Mouse (Mus musculus) heart, embryonic 13.5 days (tissue): ENCODE measurements around the gene Faxc. TPM values are rescaled to one million over a fixed set of nuclear protein-coding genes. Genes with fewer than 3 reads are reported as not detected.

Experiments used
- ATAC-seq: fragments of 200-750 bp; cut with Nextera tagmentation; 2 replicates; pipeline ENCODE4 v1.8.0; 2017; ENCODE audit warnings: moderate TSS enrichment; ENCODE audit not compliant: insufficient number of reproducible peaks, low FRiP score, low TSS enrichment; ENCODE audit errors: extremely low read depth
- H3K27ac ChIP-seq: fragments of 300-500 bp; sonication (generic); replicated peaks from 2 replicates; pipeline ENCODE4 v1.5.1; 2015; ENCODE audit warnings: moderate library complexity, mild to moderate bottlenecking, inconsistent platforms
- H3K27me3 ChIP-seq: fragments of 300-500 bp; sonication (generic); replicated peaks from 2 replicates; pipeline ENCODE4 v1.6.1; 2015; ENCODE audit warnings: mild to moderate bottlenecking, inconsistent platforms
- H3K36me3 ChIP-seq: fragments of 300-500 bp; sonication (generic); 2 replicates; pipeline ENCODE4 v1.6.1; 2015; ENCODE audit warnings: mild to moderate bottlenecking, inconsistent platforms
- H3K4me1 ChIP-seq: fragments of 300-500 bp; sonication (generic); 2 replicates; pipeline ENCODE4 v1.6.1; 2015; ENCODE audit warnings: inconsistent platforms
- H3K4me2 ChIP-seq: fragments of 300-500 bp; sonication (generic); 2 replicates; pipeline ENCODE4 v1.6.1; 2015; ENCODE audit warnings: inconsistent platforms, mild to moderate bottlenecking, moderate library complexity
- H3K4me3 ChIP-seq: fragments of 300-500 bp; sonication (generic); 2 replicates; pipeline ENCODE4 v1.5.1; 2015; ENCODE audit warnings: moderate library complexity, mild to moderate bottlenecking, inconsistent platforms
- H3K9ac ChIP-seq: fragments of 300-500 bp; sonication (generic); 2 replicates; pipeline ENCODE4 v1.6.1; 2015; ENCODE audit warnings: inconsistent platforms, mild to moderate bottlenecking, moderate library complexity
- H3K9me3 ChIP-seq: fragments of 300-500 bp; sonication (generic); 2 replicates; pipeline ENCODE4 v1.6.1; 2016; ENCODE audit warnings: inconsistent platforms
- WGBS: fragments of 180-500 bp; shearing (Covaris S2); methylation state at CpG from one replicate; pipeline ENCODE4 v1.1.7; 2015; ENCODE audit warnings: mixed read lengths; 5-methylcytosine and 5-hydroxymethylcytosine counted together
- polyA plus RNA-seq: library from polyadenylated mRNA; unstranded; fragments of >200 nt; fragmentation: Nextera tagmentation; extraction: Ambion mirVana; gene quantifications from 2 replicates; pipeline ENCODE4 v1.2.1, GENCODE M21; 2015

The Faxc gene
- polyA plus RNA-seq, 1 experiment from 2014 or later, result 2.8 TPM

DNA sequence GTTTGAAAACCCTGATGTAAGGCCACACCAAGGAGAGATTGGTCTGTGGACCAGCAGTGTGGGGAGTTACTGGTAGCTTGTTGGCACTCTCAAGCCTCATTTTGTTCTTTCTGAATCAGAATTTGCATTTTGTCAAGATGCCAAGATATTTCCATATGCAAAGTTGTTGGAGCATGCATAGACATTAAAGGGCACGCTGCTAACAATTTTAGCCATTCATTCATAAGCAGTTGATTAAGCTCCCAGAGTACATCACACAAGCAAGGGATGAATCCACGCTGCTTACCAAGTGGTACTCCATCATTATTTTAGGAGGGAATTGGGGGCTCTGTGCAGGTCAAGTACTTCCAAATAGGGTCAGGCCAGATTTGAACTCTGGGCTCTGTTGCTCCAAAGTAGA lies 98.8 kb downstream of the Faxc start:
- 70% methylated on average over 2 of the region's 2 CpGs for WGBS
- Histone ChIP-seq H3K9ac (no peak overlapping the region), H3K4me2 (no peak overlapping the region), H3K36me3 (no peaks in the 10 kb centered on the region), H3K27me3 (no peaks in the 10 kb centered on the region), H3K4me3 (no peak overlapping the region), H3K27ac (no peak overlapping the region), H3K9me3 (no peaks in the 10 kb centered on the region), H3K4me1 (no peaks in the 10 kb centered on the region)
- ATAC-seq, result no peak

Other genes starting within 250 kb of the Faxc start
- gene Prdm13, start 245.4 kb upstream of the Faxc start, polyA plus RNA-seq, result not detected in 2 replicates
- gene Ccnc, start 203.6 kb upstream of the Faxc start, polyA plus RNA-seq, result 25.7 and 26.7 TPM in 2 replicates
- gene Usp45, start 164.2 kb upstream of the Faxc start, polyA plus RNA-seq, result 6.6 and 6.9 TPM in 2 replicates
- gene Tstd3, start 164.1 kb upstream of the Faxc start, polyA plus RNA-seq, result 15.2 and 18.7 TPM in 2 replicates
- gene Pnisr, start 83.7 kb upstream of the Faxc start, polyA plus RNA-seq, result 69.3 and 71.7 TPM in 2 replicates
- gene Coq3, start 51.7 kb upstream of the Faxc start, polyA plus RNA-seq, result 16.3 and 16.7 TPM in 2 replicates